Mouse (Mus musculus) ES-Bruce4 (cell line): ENCODE measurements at regions not wholly inside any gene's neighbourhood (a gene's known extent, or its start where the extent isn't known, plus 50 kb on each side); places are given as distances from the start of the nearest gene placed in this dataset.

Experiments
- H3K27ac ChIP-seq: 2 replicates; pipeline ENCODE4 v1.5.1; 2012; ENCODE audit warnings: low read length, inconsistent platforms; ENCODE audit not compliant: insufficient read depth
- H3K27me3 ChIP-seq: 2 replicates; pipeline ENCODE4 v1.6.1; 2012; ENCODE audit warnings: mild to moderate bottlenecking, low read length, inconsistent platforms; ENCODE audit not compliant: control insufficient read depth, poor library complexity, insufficient read depth, severe bottlenecking
- H3K36me3 ChIP-seq: 2 replicates; pipeline ENCODE4 v1.6.1; 2012; ENCODE audit warnings: inconsistent platforms, mild to moderate bottlenecking, low read length, moderate library complexity; ENCODE audit not compliant: control insufficient read depth, poor library complexity, insufficient read depth, severe bottlenecking
- H3K4me1 ChIP-seq: one replicate; pipeline ENCODE4 v1.8.1; 2011; ENCODE audit warnings: low read length; ENCODE audit not compliant: control insufficient read depth, insufficient read depth
- H3K4me3 ChIP-seq: 2 replicates; pipeline ENCODE4 v1.5.1; 2011; ENCODE audit warnings: low read depth, mild to moderate bottlenecking, low read length
- H3K9ac ChIP-seq: 2 replicates; pipeline ENCODE4 v1.6.1; 2012; ENCODE audit warnings: low read depth, mild to moderate bottlenecking, inconsistent platforms; ENCODE audit not compliant: poor library complexity, severe bottlenecking
- H3K9me3 ChIP-seq: replicated peaks from 2 replicates; pipeline ENCODE4 v1.6.1; 2012; ENCODE audit warnings: mild to moderate bottlenecking, low read length, inconsistent platforms; ENCODE audit not compliant: control insufficient read depth, poor library complexity, insufficient read depth, severe bottlenecking
- CTCF ChIP-seq: IDR thresholded peaks from one replicate; pipeline ENCODE4 v1.8.1; 2011; ENCODE audit warnings: low read depth, low read length
- EP300 ChIP-seq: IDR thresholded peaks from 2 replicates; pipeline ENCODE4 v1.6.1; 2011; ENCODE audit warnings: low read depth, low read length; ENCODE audit not compliant: insufficient read depth
- POLR2A ChIP-seq: IDR thresholded peaks from one replicate; pipeline ENCODE4 v1.8.1; 2011; ENCODE audit warnings: low read length; ENCODE audit not compliant: insufficient read depth

DNA sequence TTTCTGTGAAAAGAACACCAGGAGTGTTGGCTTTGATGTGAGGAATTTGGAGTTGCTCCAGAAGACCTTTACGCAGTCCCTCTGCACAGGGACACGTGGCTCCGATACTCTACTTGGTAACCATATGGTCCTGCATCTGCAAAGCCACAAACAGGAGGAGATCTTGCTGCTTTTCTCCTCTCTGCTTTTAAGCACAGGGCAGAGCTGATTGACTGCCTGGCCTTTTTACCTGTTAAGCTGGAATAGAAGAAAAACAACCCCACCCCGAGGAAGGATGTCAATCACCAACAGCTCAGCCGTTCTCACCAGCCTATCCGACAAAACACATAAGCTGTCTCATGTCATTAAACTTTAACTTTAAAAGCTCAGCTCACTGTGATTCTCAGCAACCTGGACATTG, 106.8 kb upstream of the Kit start:
- no peaks in the 10 kb centered on the region for H3K4me1 ChIP-seq
- no peak overlapping the region for H3K9ac ChIP-seq
- no peak overlapping the region for H3K4me3 ChIP-seq
- H3K9me3 ChIP-seq: no peaks in the 10 kb centered on the region
- H3K36me3 ChIP-seq: no peaks in the 10 kb centered on the region
- H3K27me3 ChIP-seq: no peaks in the 10 kb centered on the region
- TF ChIP-seq EP300 (no peak), CTCF (no peak), POLR2A (no peak)
- no peak overlapping the region for H3K27ac ChIP-seq

DNA sequence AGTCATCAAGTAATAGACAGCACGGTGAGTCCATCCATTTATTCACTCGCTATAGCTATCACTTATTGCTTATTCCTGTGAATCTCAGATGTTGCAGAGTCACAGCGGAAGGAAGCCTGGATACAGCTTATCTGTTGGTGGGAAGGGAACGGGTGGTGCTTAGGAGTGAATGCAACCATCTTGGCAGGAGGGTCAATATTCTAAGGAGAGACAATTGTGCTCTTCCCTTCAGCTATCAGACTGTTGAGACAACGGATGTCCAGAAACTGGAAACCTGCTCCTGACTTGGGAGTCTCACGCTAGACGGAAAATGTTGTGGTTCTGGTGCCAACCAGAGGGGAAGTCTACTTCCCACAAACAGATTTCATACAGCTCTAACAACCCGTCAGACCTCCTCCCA, 103.7 kb upstream of the Kit start:
- no peaks in the 10 kb centered on the region for H3K27me3 ChIP-seq
- H3K36me3 ChIP-seq: no peaks in the 10 kb centered on the region
- no peaks in the 10 kb centered on the region for H3K9me3 ChIP-seq
- no peaks in the 10 kb centered on the region for H3K4me1 ChIP-seq
- no peak overlapping the region for H3K4me3 ChIP-seq
- no peak overlapping the region for H3K27ac ChIP-seq
- TF ChIP-seq EP300 (no peak), CTCF (no peak), POLR2A (no peak)
- H3K9ac ChIP-seq: no peak overlapping the region

DNA sequence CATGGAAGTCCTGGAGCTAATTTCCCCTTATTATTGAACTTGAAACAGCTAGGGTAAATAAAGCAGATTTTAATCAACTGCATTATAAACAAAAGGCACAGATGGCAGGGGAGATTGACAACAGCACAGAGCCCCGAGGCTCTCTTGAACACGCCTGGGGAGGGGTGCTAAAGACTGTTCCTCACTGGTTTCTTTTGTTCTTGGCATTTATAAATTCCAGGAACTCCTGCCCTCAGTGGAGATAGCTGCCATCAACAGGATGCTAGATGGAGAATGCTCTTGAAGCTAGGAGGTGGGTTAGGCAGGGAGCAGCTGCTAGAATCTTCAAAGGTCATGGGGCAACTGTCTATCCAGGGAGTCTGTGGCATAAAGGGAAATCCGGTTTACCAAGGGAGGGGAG, 102.2 kb upstream of the Kit start:
- Histone ChIP-seq H3K4me3 (no peak overlapping the region), H3K9me3 (no peaks in the 10 kb centered on the region), H3K9ac (no peak overlapping the region), H3K27ac (no peak overlapping the region), H3K36me3 (no peaks in the 10 kb centered on the region), H3K4me1 (no peaks in the 10 kb centered on the region), H3K27me3 (no peaks in the 10 kb centered on the region)
- TF ChIP-seq CTCF: no peak
- no peak for TF ChIP-seq EP300
- TF ChIP-seq POLR2A: no peak

DNA sequence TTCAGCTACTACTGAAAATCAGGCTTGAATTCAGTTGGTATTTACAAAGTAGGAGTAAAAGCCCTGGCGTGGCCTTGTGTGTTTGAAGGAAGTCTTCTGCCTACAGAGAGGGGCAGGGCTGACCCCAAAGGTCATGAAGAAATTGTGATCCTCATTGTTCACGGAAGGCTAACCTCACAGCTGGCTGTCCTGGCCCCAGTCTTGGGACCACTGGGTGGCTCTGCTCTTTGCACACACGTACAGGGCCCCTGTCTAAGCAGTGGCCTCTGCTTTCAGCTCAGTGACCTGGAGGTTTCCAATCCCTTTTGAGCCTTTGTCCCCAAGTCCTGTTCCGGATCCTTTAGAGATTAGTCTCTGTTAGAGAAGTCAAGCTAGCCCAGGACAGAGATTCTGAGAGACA, 99.3 kb upstream of the Kit start:
- Histone ChIP-seq H3K36me3 (no peaks in the 10 kb centered on the region), H3K9me3 (no peaks in the 10 kb centered on the region), H3K4me1 (no peaks in the 10 kb centered on the region), H3K9ac (no peak overlapping the region), H3K27me3 (no peaks in the 10 kb centered on the region), H3K27ac (no peak overlapping the region), H3K4me3 (no peak overlapping the region)
- TF ChIP-seq EP300: no peak
- TF ChIP-seq POLR2A: no peak
- no peak for TF ChIP-seq CTCF

DNA sequence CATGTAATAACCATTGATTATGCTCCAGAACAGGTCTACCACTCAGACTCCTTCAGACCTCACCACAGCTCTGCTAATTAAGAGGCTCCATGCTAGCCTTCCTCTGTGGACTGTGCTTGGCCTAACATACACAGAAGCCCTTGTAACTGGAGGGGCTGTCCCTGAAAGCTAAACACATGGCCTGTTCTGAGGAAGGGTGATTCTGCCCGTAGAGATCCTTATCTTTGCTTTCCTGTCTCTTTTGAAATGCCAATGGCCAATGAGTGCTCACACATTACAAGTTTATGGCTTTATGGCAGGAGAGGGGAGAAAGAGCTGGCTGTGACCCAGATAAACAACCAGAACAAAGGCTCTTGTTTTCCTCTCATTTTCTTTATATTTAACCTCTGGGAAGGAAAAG, 96.2 kb upstream of the Kit start:
- Histone ChIP-seq H3K36me3 (no peaks in the 10 kb centered on the region), H3K4me1 (no peaks in the 10 kb centered on the region), H3K27me3 (no peaks in the 10 kb centered on the region), H3K9ac (no peak overlapping the region), H3K4me3 (no peak overlapping the region), H3K27ac (no peak overlapping the region), H3K9me3 (no peaks in the 10 kb centered on the region)
- TF ChIP-seq CTCF (no peak), EP300 (no peak), POLR2A (no peak)

DNA sequence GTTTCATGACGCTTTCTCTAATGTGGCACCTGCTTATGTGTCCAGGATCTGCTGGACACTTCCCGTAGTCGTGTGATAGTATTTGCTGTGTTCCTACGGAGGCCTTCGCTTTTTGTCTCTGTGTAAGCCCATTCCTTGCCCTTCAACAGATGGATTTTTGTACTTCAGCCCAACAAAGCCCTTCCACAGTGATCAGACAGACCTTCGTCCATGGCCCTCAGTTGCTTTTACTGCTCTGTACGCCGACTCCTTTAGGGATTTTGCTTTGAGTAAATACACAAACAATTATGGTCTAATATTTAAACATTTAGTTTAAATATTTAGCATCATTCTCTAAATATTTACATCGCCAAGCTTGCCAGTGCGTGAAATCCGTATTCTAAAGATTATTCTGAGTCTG, 95.6 kb upstream of the Kit start:
- Histone ChIP-seq H3K9ac (no peak overlapping the region), H3K4me3 (no peak overlapping the region), H3K27ac (no peak overlapping the region), H3K27me3 (no peaks in the 10 kb centered on the region), H3K9me3 (no peaks in the 10 kb centered on the region), H3K36me3 (no peaks in the 10 kb centered on the region), H3K4me1 (no peaks in the 10 kb centered on the region)
- TF ChIP-seq CTCF (no peak), EP300 (no peak), POLR2A (no peak)
